Mouse (Mus musculus): ENCODE data around the gene Mbd6. TPM values are rescaled to one million over a fixed set of nuclear protein-coding genes. Genes with fewer than 3 reads are reported as not detected.

Mbd6 gene
- total and polyA plus RNA-seq, 2 experiments from 2014 or later, result 4.8 to 9.4 TPM

- H3K27ac ChIP-seq (ENCODE audit: low read depth, low read length), result peak overlapping the region; percentile 94; the same call in 1 of the 2 replicates
Measured at GRCm38 (mm10) chr10:127291881-127292638, 3.2 kb upstream of the Mbd6 start.

GRCm38 (mm10) chr10:127290930-127291880, 2.4 kb upstream of the Mbd6 start:
- H3K9me3 ChIP-seq (ENCODE audit: low read length), result no peaks in the 10 kb centered on the region
- peak; percentile 32 for ATAC-seq
- H3K27me3 ChIP-seq (ENCODE audit: insufficient read depth, low read length), result no peaks in the 10 kb centered on the region
- no peak for TF ChIP-seq CTCF (IDR thresholded peaks at IDR 0.05; ENCODE audit: low read depth)
- peak overlapping the region; percentile 94 for H3K27ac ChIP-seq (ENCODE audit: low read depth, low read length)
- peaks cover 20% of the 10 kb centered on the region for H3K4me1 ChIP-seq (ENCODE audit: insufficient read depth)
- peak overlapping the region; percentile 79 for H3K4me2 ChIP-seq (ENCODE audit: low read depth)
- 4% methylated on average over 19 of the region's 19 CpGs for WGBS
- peaks cover 29% of the 10 kb centered on the region for H3K36me3 ChIP-seq (ENCODE audit: insufficient read depth)
- no peak for DNase-seq
- peak overlapping the region; percentile 65 for H3K9ac ChIP-seq
- peak overlapping the region; percentile 67 for H3K4me3 ChIP-seq (ENCODE audit: low read depth, low read length)

More at GRCm38 (mm10) chr10:127291881-127292638, 3.2 kb upstream of the Mbd6 start:
- TF ChIP-seq CTCF (IDR thresholded peaks at IDR 0.05; ENCODE audit: low read depth), result no peak
- H3K4me1 ChIP-seq (ENCODE audit: insufficient read depth), result peaks cover 15% of the 10 kb centered on the region
- no peaks in the 10 kb centered on the region for H3K27me3 ChIP-seq (ENCODE audit: insufficient read depth, low read length)
- H3K4me2 ChIP-seq (ENCODE audit: low read depth), result peak overlapping the region; percentile 79
- 42% methylated on average over 5 of the region's 5 CpGs for WGBS
- H3K36me3 ChIP-seq (ENCODE audit: insufficient read depth), result peaks cover 34% of the 10 kb centered on the region
- ATAC-seq, result no peak
- peak overlapping the region; percentile 65 for H3K9ac ChIP-seq
- H3K4me3 ChIP-seq (ENCODE audit: low read depth, low read length), result peak overlapping the region; percentile 67
- no peak for DNase-seq
- H3K9me3 ChIP-seq (ENCODE audit: low read length), result no peaks in the 10 kb centered on the region

- H3K27me3 ChIP-seq (ENCODE audit: insufficient read depth, low read length), result no peaks in the 10 kb centered on the region
- peaks cover 20% of the 10 kb centered on the region for H3K4me1 ChIP-seq (ENCODE audit: insufficient read depth)
- TF ChIP-seq CTCF (IDR thresholded peaks at IDR 0.05; ENCODE audit: low read depth), result no peak; the same call in 1 of the 2 replicates
- ATAC-seq (peak; percentile 89), DNase-seq (peak; percentile 98)
- H3K36me3 ChIP-seq (ENCODE audit: insufficient read depth), result peaks cover 29% of the 10 kb centered on the region
- peak overlapping the region; percentile 94 for H3K27ac ChIP-seq (ENCODE audit: low read depth, low read length)
- WGBS, result 2% methylated on average over 38 of the region's 47 CpGs
- H3K4me2 ChIP-seq (ENCODE audit: low read depth), result peak overlapping the region; percentile 79
- H3K4me3 ChIP-seq (ENCODE audit: low read depth, low read length), result peak overlapping the region; percentile 67
- peak overlapping the region; percentile 65 for H3K9ac ChIP-seq
- H3K9me3 ChIP-seq (ENCODE audit: low read length), result no peaks in the 10 kb centered on the region
Measured at GRCm38 (mm10) chr10:127290307-127290929, 1.6 kb upstream of the Mbd6 start.

GRCm38 (mm10) chr10:127289573-127290191, 864 bp upstream of the Mbd6 start:
- ATAC-seq, result peak; percentile 50; the same call in 1 of the 2 replicates
- Histone ChIP-seq H3K4me3 (ENCODE audit: low read depth, low read length) (peak overlapping the region; percentile 67), H3K4me1 (ENCODE audit: insufficient read depth) (peaks cover 20% of the 10 kb centered on the region), H3K27ac (ENCODE audit: low read depth, low read length) (peak overlapping the region; percentile 94), H3K9me3 (ENCODE audit: low read length) (no peaks in the 10 kb centered on the region), H3K36me3 (ENCODE audit: insufficient read depth) (peaks cover 29% of the 10 kb centered on the region), H3K27me3 (ENCODE audit: insufficient read depth, low read length) (no peaks in the 10 kb centered on the region), H3K9ac (peak overlapping the region; percentile 75), H3K4me2 (ENCODE audit: low read depth) (peak overlapping the region; percentile 79)
- no peak for TF ChIP-seq CTCF (IDR thresholded peaks at IDR 0.05; ENCODE audit: low read depth)
- under 1% methylated on average over 15 of the region's 15 CpGs for WGBS
- peak; percentile 65 for DNase-seq

GRCm38 (mm10) chr10:127288328-127288799, 454 bp downstream of the Mbd6 start:
- DNase-seq (peak; percentile 66), ATAC-seq (peak; percentile 24)
- peaks cover 32% of the 10 kb centered on the region for H3K36me3 ChIP-seq (ENCODE audit: insufficient read depth)
- no peaks in the 10 kb centered on the region for H3K9me3 ChIP-seq (ENCODE audit: low read length)
- WGBS, result under 1% methylated on average over 13 of the region's 28 CpGs
- H3K27ac ChIP-seq (ENCODE audit: low read depth, low read length), result peak overlapping the region; percentile 94
- peak overlapping the region; percentile 75 for H3K9ac ChIP-seq
- TF ChIP-seq CTCF (IDR thresholded peaks at IDR 0.05; ENCODE audit: low read depth), result no peak
- peaks cover 20% of the 10 kb centered on the region for H3K4me1 ChIP-seq (ENCODE audit: insufficient read depth)
- H3K4me3 ChIP-seq (ENCODE audit: low read depth, low read length), result peak overlapping the region; percentile 67
- no peaks in the 10 kb centered on the region for H3K27me3 ChIP-seq (ENCODE audit: insufficient read depth, low read length)
- H3K4me2 ChIP-seq (ENCODE audit: low read depth), result peak overlapping the region; percentile 79

- Histone ChIP-seq H3K27me3 (ENCODE audit: insufficient read depth, low read length) (no peaks in the 10 kb centered on the region), H3K9ac (peak overlapping the region; percentile 75), H3K4me2 (ENCODE audit: low read depth) (peak overlapping the region; percentile 79), H3K27ac (ENCODE audit: low read depth, low read length) (peak overlapping the region; percentile 94), H3K9me3 (ENCODE audit: low read length) (no peaks in the 10 kb centered on the region), H3K4me1 (ENCODE audit: insufficient read depth) (peaks cover 20% of the 10 kb centered on the region), H3K4me3 (ENCODE audit: low read depth, low read length) (peak overlapping the region; percentile 67), H3K36me3 (ENCODE audit: insufficient read depth) (peaks cover 37% of the 10 kb centered on the region)
- no peak for ATAC-seq
- TF ChIP-seq CTCF (IDR thresholded peaks at IDR 0.05; ENCODE audit: low read depth), result no peak
- DNase-seq, result no peak
- 0% methylated on average over 3 of the region's 3 CpGs for WGBS
Measured at GRCm38 (mm10) chr10:127287936-127288293, 903 bp downstream of the Mbd6 start.

All from forebrain, postnatal 0 days (tissue).